Comparison of ENCODE assay signal across 8 mouse cellular contexts in genomic region chr14:21812590-21813162, GRCm38 (mm10). TPM values are rescaled to one million over a fixed set of nuclear protein-coding genes. Genes with fewer than 3 reads are reported as not detected.
DNase-seq lines count a peak whose midpoint lies in the region; ATAC-seq and TF ChIP-seq lines count a peak whose summit lies in the region.

No protein-coding gene starts in this region.

- H3K27me3 ChIP-seq in hindbrain, embryonic 14.5 days (ENCODE audit: control insufficient read depth, insufficient read depth, low read length), result no peaks in the 10 kb centered on the region
- no peaks in the 10 kb centered on the region for H3K27me3 ChIP-seq in hindbrain, embryonic 12.5 days
- no peaks in the 10 kb centered on the region for H3K27me3 ChIP-seq in heart, embryonic 10.5 days (ENCODE audit: insufficient read depth, poor library complexity, severe bottlenecking)
- no peaks in the 10 kb centered on the region for H3K27me3 ChIP-seq in lung, postnatal 0 days (replicated peaks; ENCODE audit: insufficient read depth, low read length)

- H3K4me3 ChIP-seq in hindbrain, embryonic 14.5 days (replicated peaks; ENCODE audit: low read length), result no peak overlapping the region
- H3K4me3 ChIP-seq in hindbrain, embryonic 12.5 days, result no peak overlapping the region
- H3K4me3 ChIP-seq in heart, embryonic 10.5 days, result no peak overlapping the region
- H3K4me3 ChIP-seq in lung, postnatal 0 days (ENCODE audit: low read depth, low read length), result no peak overlapping the region

- H3K27ac ChIP-seq in hindbrain, embryonic 14.5 days, result no peak overlapping the region
- no peak overlapping the region for H3K27ac ChIP-seq in hindbrain, embryonic 12.5 days
- H3K27ac ChIP-seq in heart, embryonic 10.5 days, result 0 out of 2 replicates have a peak overlapping the region, but pooled peaks have one; percentile 29
- no peak overlapping the region for H3K27ac ChIP-seq in lung, postnatal 0 days (ENCODE audit: low read length)

- WGBS in hindbrain, embryonic 14.5 days, result 24% methylated on average over 14 of the region's 14 CpGs
- 25% methylated on average over 14 of the region's 14 CpGs for WGBS in hindbrain, embryonic 12.5 days
- WGBS in heart, embryonic 10.5 days, result 22% methylated on average over 14 of the region's 14 CpGs
- 22% methylated on average over 14 of the region's 14 CpGs for WGBS in lung, postnatal 0 days

- no peaks in the 10 kb centered on the region for H3K36me3 ChIP-seq in hindbrain, embryonic 14.5 days (replicated peaks; ENCODE audit: control insufficient read depth, insufficient read depth)
- no peaks in the 10 kb centered on the region for H3K36me3 ChIP-seq in hindbrain, embryonic 12.5 days
- no peaks in the 10 kb centered on the region for H3K36me3 ChIP-seq in heart, embryonic 10.5 days
- no peaks in the 10 kb centered on the region for H3K36me3 ChIP-seq in lung, postnatal 0 days (ENCODE audit: insufficient read depth, low read length)

- TF ChIP-seq EP300 in lung, postnatal 0 days (IDR thresholded peaks at IDR 0.05), result no peak

- no peaks in the 10 kb centered on the region for H3K9me3 ChIP-seq in hindbrain, embryonic 14.5 days (ENCODE audit: control insufficient read depth, low read length)
- H3K9me3 ChIP-seq in hindbrain, embryonic 12.5 days (replicated peaks), result no peaks in the 10 kb centered on the region
- no peaks in the 10 kb centered on the region for H3K9me3 ChIP-seq in heart, embryonic 10.5 days
- H3K9me3 ChIP-seq in lung, postnatal 0 days (ENCODE audit: low read length), result no peaks in the 10 kb centered on the region

- H3K9ac ChIP-seq in hindbrain, embryonic 14.5 days, result no peak overlapping the region
- no peak overlapping the region for H3K9ac ChIP-seq in hindbrain, embryonic 12.5 days
- no peak overlapping the region for H3K9ac ChIP-seq in lung, postnatal 0 days (replicated peaks; ENCODE audit: low read depth)

- TF ChIP-seq CTCF in lung, postnatal 0 days (IDR thresholded peaks at IDR 0.05), result peak; percentile 76

- ATAC-seq in hindbrain, embryonic 14.5 days (ENCODE audit: low FRiP score), result no peak
- ATAC-seq in hindbrain, embryonic 12.5 days (ENCODE audit: low FRiP score), result no peak
- ATAC-seq in lung, postnatal 0 days, result peak; percentile 70

- no peaks in the 10 kb centered on the region for H3K4me1 ChIP-seq in hindbrain, embryonic 14.5 days (replicated peaks; ENCODE audit: control insufficient read depth, insufficient read depth, low read length)
- H3K4me1 ChIP-seq in hindbrain, embryonic 12.5 days, result no peaks in the 10 kb centered on the region
- H3K4me1 ChIP-seq in heart, embryonic 10.5 days, result peaks cover 32% of the 10 kb centered on the region
- no peaks in the 10 kb centered on the region for H3K4me1 ChIP-seq in lung, postnatal 0 days (ENCODE audit: insufficient read depth, low read depth, low read length)

- peak; percentile 55 for DNase-seq in hindbrain, embryonic 14.5 days (ENCODE audit: low spot score)
- peak; percentile 43 for DNase-seq in WW6 (ENCODE audit: low read depth, low spot score)
- DNase-seq in cerebellum, postnatal 25 days, result peak; percentile 72 to 83
- DNase-seq in heart, embryonic 10.5 days (ENCODE audit: low spot score), result peak; percentile 87
- DNase-seq in kidney, postnatal 14 days, result peak; percentile 77
- peak; percentile 77 for DNase-seq in lung, postnatal 0 days (ENCODE audit: low spot score)
- peak; percentile 52 to 74 for DNase-seq in spleen, adult 18-20 months

- no peak overlapping the region for H3K4me2 ChIP-seq in hindbrain, embryonic 14.5 days (replicated peaks)
- no peak overlapping the region for H3K4me2 ChIP-seq in hindbrain, embryonic 12.5 days (replicated peaks)
- H3K4me2 ChIP-seq in lung, postnatal 0 days (replicated peaks; ENCODE audit: low read depth, low read length), result no peak overlapping the region

RNA-seq across cellular contexts. Expression of gene Vdac2, which starts 12.4 kb away (rescaled TPM):
- 305 and 316 TPM in 2 replicates for polyA plus RNA-seq in hindbrain, embryonic 14.5 days (2014; fragmentation: Nextera tagmentation; extraction: Ambion mirVana)
- 245 and 257 TPM in 2 replicates for polyA plus RNA-seq in hindbrain, embryonic 12.5 days (2016; fragmentation: Nextera tagmentation; extraction: Ambion mirVana)
- polyA plus RNA-seq in heart, embryonic 10.5 days (2016; fragmentation: Nextera tagmentation; extraction: Ambion mirVana), result 377 and 438 TPM in 2 replicates
- polyA plus RNA-seq in lung, postnatal 0 days (2015; fragmentation: Nextera tagmentation; extraction: Ambion mirVana), result 220 and 221 TPM in 2 replicates

RNA-seq across cellular contexts. Expression of gene Comtd1, which starts 36.1 kb away (rescaled TPM):
- polyA plus RNA-seq in hindbrain, embryonic 14.5 days (2014; fragmentation: Nextera tagmentation; extraction: Ambion mirVana), result 55.8 and 58.0 TPM in 2 replicates
- polyA plus RNA-seq in hindbrain, embryonic 12.5 days (2016; fragmentation: Nextera tagmentation; extraction: Ambion mirVana), result 18.2 and 22.3 TPM in 2 replicates
- 48.1 and 52.2 TPM in 2 replicates for polyA plus RNA-seq in heart, embryonic 10.5 days (2016; fragmentation: Nextera tagmentation; extraction: Ambion mirVana)
- 13.0 and 14.7 TPM in 2 replicates for polyA plus RNA-seq in lung, postnatal 0 days (2015; fragmentation: Nextera tagmentation; extraction: Ambion mirVana)
